Mouse (Mus musculus) gastrocnemius, postnatal 4 days (tissue): Measurements from ENCODE around the gene Cltc. TPM values are rescaled to one million over a fixed set of nuclear protein-coding genes. Genes with fewer than 3 reads are reported as not detected.
"Not testable (repeated sequence)": the region's sequence is repeated elsewhere in the genome, so short reads cannot be mapped to it uniquely, and the experiment has no call there.

Experiments used
- DNase-seq, 2 experiments: peaks; one replicate each; pipeline ENCODE4 v3.0.0; 2021 to 2022; ENCODE audit warnings: low spot score in 2 of 2, mixed read lengths in 2 of 2
- total RNA-seq, 2 experiments: library from RNA; stranded (reverse); gene quantifications; 2 replicates each; pipeline ENCODE4 v1.2.3; 2021

Cltc gene
- total RNA-seq, 2 experiments from 2014 or later, result 185 to 196 TPM

DNA sequence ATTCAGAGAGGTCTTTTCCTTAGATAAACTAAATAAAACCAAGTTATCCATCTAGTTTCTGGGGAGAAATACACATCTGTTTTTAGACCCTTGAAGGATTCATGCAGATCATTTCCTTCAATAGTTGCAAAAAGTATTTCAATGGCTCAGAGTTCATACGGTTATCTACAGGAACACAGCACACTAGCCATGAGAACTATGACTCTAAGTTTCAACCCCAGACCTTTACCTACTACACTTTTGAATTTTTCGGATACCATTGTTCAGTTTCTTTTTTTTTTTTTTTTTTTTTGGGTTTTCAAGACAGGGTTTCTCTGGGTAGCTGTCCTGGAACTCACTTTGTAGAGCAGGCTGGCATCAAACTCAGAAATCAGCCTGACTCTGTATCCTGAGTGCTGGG is 17.9 kb downstream of the Cltc start:
- DNase-seq, result no peak

DNA sequence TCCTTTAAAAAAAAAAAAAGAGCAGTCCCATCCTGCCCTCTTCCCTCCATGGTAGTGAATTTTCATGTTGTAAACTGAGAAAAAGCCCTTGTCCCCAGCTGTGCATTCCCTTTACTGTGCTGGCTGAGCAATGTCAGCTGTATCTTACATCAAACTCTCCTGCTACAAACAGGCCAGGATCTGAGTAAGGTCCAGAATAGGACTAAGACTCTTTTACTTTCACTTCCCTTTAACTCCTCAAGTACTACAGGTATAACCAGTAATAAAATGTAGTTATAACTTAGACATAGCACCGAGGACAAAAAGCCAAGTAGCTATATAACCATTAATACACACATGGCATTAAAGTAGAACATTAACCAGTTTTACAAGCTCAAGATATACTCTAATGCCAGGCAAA is 18.4 kb downstream of the Cltc start:
- no peak for DNase-seq

DNA sequence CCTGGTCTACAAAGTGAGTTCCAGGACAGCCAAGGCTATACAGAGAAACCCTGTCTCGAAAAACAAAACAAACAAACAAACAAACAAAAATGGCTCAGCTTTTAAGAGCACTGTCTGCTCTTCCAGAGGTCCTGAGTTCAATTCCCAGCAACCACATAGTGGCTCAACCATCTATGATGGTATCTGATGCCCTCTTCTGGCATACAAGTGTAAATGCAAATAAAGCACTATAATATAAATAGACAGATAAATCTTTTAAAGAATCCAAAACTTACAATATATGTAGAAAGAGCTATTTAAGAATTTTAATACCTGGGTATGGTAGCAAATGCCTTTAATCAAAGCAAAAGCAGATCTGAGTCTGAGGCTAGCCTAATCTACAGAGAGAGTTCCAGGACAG is 19.1 kb downstream of the Cltc start:
- not testable (repeated sequence) for DNase-seq

DNA sequence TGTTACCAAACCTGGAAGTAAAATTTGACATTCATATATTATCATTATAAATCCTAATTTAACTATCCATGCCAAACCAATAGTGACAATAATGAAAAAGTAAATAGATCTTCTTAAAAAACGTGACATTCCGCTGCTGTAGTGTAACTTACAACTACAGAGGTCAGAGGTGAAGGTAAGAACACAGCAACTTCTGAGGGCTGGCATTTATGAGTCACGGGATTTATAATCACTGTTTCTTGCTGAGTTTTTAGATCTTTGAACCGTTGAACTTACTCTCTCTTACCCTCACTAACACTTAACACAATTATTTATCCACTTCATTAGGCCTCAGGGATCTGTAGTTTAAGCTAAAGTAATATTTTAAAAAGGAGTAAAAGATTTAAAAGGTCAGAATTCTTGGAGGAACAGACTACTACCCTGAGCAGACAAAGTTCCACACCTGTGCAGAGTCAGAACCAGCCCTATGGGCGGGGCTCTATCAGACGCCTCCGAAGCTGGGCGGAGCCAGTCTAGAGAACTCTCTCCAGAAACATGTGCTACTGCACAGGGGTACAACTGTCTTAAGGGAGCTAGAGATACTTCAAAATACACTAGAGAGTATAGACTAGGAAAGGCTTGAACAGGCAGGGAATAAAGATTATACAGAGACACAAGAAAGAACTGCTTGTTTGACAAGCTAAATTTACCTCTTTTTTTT is 19.9 kb downstream of the Cltc start:
- no peak for DNase-seq

DNA sequence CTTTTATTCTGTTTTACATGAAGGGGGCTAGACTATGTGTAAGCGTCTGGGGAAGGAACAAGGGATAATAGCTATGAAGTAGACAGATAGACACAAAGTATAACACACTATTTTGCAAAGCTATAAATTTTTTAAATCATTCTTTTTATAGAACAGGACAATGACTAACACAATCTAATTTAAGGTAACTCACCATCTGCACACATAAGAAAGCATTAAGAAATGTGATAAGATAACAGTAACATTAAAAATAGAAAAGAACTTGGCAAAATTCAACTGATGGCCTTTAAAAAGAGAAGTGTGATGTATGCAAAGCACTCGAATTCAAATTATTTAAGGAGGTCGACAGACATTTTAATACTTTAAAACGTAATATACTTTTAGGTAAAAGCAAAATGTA is 22.4 kb downstream of the Cltc start:
- no peak for DNase-seq

DNA sequence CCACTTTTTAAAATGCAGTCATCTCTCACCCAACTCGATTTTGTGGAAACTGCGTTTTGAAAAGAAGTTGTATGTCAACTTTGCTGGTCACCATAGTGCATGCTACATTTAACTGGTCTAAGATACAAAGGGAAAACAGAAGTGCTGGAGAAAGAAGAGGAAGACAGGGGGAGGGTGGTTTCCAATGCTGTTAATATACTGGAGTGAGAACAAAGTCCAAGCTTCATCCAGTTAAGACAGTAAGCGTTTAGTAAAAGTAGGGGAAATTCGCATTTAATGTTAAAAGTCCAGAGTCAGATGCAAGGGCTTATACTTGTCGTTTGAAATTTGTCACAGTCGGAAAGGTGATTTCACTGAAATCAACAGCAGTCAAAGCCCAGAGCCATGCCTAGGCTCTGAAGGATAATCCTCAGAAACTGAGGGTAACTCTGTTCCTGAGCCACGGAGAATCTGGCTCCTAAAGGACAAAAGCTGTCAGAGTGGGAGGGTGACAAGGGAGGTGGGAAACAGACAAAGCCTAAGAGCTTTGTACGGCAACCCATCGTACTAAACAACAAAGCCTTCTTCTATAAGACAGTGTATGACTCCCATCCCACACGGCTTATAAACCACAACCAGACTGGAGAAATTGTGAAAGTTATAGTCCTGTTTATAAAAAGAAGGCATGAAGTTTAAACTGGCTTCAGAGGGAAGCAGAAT is 23.0 kb downstream of the Cltc start:
- no peak for DNase-seq

DNA sequence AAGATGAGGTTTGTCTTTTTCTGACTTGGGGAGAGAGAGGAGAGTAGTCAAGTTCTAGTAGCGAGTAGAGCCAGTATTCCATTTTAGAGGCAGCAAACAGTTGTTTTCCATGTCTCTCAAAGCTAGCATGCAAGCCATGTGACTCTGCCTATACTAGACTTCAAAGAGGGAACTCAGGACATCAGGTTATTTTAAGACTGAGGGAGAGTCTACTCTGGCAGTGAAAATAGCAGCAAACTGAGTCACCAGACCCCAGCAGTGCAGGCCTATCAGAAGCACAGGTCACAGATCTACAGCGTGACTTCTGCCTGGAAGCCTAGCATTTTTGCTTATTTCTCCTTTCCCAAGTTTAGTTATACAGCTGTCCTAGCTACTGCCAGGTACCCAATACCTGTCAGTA is 25.9 kb downstream of the Cltc start:
- DNase-seq, result no peak

DNA sequence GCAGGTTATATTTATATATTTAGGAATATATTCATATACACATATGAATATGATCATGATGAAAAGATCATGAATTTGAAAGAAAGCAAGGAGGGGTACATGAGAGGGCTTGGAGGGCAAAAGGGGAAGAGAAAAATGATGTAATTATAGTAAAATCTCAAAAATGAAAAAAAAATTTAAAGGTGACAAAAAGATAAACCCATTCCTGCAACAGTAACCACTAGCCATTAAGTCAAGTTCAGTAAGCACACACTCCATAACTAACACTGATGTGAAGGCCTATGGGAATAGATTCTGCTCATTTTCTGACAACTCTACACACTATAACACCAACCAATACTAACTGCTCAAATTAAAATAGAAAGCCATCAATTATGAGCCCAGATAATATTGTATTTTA is 31.8 kb downstream of the Cltc start:
- no peak for DNase-seq

DNA sequence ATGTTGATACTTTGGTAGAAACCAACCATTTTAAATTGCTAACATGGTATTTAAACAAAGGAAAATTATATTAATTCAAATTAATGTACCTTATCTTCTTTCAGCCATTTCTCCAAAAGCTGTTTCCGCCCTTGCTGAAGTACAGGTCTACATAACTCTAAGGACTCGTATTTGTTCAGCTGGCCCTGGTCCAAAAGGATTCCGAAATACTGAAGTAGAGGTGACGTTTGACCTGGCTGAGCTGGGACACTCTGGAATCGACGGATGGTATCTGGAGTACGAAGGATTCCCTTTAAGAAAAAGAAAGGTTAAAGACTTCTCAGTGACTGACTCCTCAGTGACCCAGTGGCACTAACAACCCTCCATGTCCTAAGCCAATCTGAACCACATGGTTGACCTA is 32.4 kb downstream of the Cltc start:
- DNase-seq, result no peak

DNA sequence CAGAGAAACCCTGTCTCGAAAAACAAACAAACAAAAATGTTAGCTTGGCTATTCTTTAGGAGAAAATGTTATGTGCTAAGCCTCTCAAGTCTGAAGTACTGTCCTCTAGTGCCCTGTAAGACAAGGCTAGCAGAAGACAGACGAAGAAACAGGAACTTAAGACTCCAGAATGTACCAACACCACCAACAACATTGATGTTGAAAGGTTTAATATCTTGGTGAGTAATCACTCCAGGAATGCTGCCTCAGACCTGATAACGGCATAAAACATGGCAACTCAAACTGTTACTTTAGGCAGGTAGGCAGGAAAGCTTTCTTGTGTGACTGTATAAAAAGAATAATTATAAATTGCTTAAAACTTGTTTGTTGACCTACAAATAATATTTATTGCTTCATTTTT is 33.4 kb downstream of the Cltc start:
- no peak for DNase-seq

DNA sequence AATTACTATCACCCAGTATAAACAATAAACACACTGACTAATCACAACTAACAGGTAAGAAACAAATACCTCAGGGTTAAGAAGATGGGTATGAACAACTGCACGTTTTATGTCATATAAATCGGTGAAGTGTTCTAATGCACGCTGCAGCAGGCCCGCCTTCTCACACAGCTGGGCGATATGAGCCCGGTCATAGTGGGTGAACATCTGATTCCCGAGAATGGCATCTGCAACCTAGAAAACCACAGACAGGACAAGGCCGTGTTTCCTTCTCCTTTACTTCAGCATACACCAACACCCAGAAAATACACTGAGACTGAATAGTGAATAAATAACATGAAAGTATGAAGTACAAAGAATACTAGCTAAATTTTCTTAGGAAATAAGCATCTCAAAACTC is 38.0 kb downstream of the Cltc start:
- DNase-seq, result no peak

DNA sequence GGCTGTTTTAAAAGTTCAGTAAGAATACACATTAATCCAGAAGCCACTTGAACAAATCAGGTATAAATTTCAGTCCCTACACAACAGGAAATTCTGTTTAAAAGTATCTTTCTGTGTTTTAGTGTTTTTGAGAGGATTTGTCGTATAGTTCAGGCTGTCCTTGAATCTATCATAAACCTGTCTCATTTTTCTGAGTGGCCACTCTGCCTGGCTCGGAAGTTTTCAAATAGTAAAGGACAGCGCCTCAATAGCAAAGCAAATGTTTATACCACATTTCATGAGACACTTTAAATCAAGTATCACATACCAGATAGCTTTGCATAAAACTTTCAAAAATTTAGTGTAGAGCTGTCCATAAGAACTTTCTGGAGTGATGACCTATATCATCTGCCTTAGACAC is 39.0 kb downstream of the Cltc start:
- no peak for DNase-seq

DNA sequence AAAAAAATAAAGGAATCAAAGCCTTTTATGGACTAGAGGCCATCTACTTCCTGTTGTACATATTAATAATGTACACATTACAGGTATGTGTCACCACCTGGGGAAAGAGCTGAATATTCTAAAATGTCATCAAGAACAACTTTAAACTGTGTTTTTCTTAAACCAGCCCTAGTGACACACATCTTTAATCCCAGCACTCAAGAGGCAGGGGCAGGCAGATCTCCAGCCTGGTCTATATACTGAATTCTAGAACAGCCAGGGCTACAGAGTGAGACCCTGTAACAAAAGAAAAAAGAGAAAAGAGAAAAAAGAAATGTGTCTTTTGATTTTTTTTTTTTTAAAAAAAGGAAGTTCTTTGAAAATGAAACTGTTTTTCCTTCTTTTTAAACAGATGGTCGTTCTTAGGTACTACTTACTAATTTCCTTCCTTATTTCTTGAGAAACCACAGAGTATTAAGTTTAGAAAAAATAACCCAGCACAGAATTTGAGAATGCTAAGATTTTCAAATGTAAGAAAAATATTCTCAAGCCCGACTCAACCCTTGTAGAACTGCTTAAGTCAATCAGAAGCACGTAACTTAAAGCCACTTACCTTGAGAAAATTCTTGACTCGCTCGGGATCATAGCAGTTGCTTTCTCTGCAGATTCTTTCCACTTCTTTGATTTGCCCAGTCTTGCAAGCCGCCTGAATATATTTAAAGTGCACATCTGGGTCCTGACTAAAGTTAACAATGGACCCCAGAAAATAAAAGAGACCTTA is 39.9 kb downstream of the Cltc start:
- no peak for DNase-seq

DNA sequence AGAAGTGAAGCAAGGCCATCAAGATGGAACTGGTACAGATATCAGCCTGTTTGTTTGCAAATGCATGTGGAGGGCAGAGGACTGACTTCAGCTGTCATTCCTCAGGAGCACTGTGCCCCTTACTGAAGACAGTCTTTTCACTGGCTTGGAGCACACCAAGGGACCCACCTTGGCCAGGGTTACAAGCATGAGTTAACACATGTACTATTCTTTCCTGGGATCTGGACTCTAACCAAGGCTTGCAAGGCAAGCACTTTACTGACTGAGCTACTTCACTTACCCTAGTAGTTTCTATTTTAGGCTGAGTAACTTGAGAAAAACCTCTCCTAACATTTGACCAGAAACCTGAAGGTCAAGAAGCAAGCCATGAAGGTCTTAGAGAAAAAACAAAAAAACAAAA is 42.8 kb downstream of the Cltc start:
- DNase-seq, result no peak

DNA sequence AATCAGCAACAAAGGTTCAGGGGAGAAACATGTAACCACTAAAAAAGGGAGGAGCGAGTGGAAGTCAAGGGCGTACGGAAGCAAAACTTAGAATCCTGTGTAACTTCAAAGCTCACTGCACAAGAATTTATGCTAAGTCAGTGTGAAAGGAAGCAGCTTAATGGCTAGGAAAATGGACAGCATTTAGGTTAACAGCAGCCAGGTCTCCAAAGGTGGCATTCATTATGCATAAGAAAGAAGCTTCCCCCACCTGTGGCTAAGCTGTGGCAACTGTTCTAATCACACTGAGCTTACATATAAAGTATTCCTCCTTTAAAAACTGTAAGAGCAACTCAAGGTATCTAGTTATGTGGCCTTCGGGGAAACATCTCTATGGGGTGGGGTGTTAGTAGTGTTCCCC is 56.2 kb downstream of the Cltc start:
- DNase-seq, result no peak

DNA sequence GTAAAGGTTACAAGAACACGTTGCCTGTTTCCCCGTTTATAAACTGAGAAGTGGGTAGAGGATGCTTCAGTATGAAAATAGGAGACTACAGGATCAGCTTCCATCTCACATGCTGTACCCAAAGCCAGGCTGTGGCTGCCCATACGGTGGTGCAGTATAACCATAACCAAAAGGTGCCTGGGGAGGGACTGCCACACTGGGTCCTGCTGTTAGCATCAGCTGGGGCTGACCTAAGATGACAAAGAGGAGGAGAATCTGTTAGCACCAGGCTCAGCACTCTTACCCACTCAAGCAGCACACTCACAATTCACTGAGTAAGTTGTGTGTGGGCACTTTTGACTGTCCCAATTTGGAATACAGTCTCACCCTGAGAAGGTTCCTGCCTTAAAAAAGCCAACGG is 61.9 kb downstream of the Cltc start:
- no peak for DNase-seq

DNA sequence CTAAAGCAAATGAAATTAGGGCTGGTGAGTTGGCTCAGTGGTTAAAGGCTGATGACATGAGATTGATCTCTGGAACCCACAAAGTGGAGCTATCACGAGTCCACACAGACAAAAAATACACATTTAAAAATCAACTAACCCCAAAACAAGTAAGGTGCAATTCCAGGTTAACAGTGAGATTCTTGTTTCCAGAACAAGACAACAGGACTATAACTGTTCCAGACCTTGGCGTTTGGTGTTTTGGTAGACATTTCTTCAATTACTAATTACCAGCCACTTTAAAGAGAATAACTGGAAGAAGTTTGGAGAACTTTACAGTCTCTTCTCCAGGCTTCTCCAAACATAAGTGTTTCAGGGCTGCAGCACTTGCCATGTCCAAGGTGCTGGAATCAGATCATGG is 64.8 kb downstream of the Cltc start:
- no peak for DNase-seq

DNA sequence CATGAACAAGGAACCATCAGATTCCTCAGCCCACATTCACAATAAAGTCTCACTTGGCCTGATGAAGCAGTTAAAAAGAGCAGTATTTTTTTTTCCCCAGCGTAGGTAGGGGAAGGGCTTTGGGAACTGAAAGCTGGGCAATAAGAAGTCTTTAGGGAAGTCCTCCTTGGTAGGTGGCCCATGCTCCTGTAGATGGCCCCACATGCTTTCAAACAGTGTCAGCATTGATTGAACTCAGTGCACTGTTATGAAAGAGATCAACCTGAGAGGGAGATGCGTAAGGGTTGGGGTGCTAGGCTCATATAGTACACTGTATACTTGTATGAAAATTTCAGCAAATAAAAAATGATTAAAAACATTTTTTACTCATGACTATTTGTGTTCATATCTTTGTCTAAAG is 65.4 kb downstream of the Cltc start:
- no peak for DNase-seq

DNA sequence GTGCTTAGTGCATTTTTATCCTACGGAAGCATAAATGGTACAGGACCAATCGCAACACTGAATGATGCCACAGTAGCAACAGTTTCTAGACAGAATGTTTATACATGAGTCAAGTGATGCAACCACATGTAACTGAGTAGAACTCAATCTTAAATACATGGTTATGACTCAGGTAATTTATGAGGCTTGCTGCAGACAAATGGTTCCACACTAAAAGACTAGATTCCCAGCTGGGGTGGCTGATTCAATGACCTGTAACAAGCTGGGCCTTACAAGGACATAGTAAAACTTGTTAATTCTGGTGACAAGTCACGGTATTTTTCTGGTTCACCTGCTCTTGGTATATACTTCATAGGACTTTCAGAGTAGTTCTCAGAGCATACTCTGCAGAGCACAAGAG is 65.9 kb downstream of the Cltc start:
- DNase-seq, result no peak

DNA sequence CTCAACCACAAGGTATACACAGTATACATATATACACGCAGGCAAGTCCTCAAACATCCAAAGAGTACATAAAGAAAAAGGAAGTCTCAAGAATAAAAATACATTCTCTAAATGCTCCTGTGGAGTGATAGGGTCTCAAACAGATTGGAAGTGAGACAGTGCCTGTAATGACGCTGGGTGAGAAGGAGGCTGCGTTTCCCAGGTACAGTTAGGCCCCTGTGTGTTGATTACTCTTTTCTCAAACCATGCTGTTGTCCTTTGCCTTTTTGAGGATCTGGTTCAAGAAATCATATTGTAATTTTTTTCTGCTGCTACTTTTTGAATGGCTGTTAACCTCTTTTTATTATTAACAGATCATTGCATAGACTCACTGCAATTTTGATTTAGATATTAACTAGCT is 67.0 kb downstream of the Cltc start:
- no peak for DNase-seq

DNA sequence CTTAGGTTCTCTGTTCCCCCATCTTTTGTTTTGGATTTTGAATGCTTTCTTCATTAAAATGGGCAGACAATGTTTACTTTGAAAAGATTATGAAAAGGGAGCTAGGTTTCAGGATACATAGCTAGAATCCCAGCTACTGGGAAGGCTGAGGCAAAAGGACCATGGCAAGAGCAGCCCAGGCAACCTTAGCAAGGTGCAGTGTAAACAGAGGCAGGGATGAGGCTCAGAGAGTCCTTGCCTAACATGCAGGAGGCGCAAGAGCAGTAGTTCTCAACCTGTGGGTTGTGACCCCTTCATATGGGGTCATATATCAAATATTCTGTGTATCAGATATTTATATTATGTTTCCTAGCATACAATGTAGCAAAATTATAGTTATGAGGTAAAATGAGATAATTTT is 72.0 kb downstream of the Cltc start:
- DNase-seq, result no peak
